Mouse (Mus musculus) kidney, adult 2 months (tissue): Measurements from ENCODE around the gene Tmem9b.

ENCODE experiments used
- CTCF ChIP-seq: fragments of 200-500 bp; conservative IDR thresholded peaks from 2 replicates; pipeline ENCODE4 v1.5.1; 2011; ENCODE audit warnings: low read depth, mild to moderate bottlenecking, control low read depth, low read length, moderate library complexity, mixed read lengths; ENCODE audit not compliant: insufficient read depth, insufficient read length
- POLR2A ChIP-seq: fragments of 200-500 bp; IDR thresholded peaks from one replicate; pipeline ENCODE4 v1.6.1; 2011; ENCODE audit warnings: low read depth, low read length, control low read depth

DNA sequence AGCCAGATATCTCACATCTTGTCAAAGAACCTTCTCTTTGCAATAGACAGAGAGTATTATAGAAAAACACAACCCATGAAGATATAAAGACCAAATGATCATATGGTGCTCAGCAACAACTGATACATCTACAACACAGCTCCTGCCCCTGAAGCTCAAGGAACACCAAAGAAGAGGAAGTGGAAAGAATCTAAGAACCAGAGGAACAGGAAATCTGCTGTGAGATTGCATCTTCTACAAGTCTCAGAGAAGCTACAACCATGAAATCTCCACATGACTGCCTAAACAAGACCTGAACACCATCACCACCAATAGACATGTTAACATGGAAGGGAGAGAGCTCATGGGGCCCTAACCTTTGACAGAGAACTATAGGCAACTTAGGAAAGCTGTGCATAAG lies 19.6 kb upstream of the Tmem9b start:
- TF ChIP-seq CTCF: no peak
- no peak for TF ChIP-seq POLR2A
